Mouse (Mus musculus) G1E (cell line): ENCODE results near the gene Cdc14b. TPM values are rescaled to one million over a fixed set of nuclear protein-coding genes. Genes with fewer than 3 reads are reported as not detected.

Experiments used
- ATAC-seq: 2 replicates; pipeline ENCODE4 v1.8.0; 2016; ENCODE audit warnings: mild to moderate bottlenecking; ENCODE audit not compliant: insufficient number of reproducible peaks, poor library complexity, low FRiP score, severe bottlenecking; ENCODE audit errors: extremely low read depth
- DNase-seq: peaks from one replicate; pipeline ENCODE4 v3.0.0; 2012; ENCODE audit warnings: low spot score
- H3K27me3 ChIP-seq: 2 replicates; pipeline ENCODE4 v1.6.1; 2012; ENCODE audit warnings: mild to moderate bottlenecking, low read length, inconsistent platforms; ENCODE audit not compliant: insufficient read depth
- H3K36me3 ChIP-seq: replicated peaks from 2 replicates; pipeline ENCODE3; 2012; ENCODE audit warnings: mild to moderate bottlenecking, inconsistent platforms
- H3K4me1 ChIP-seq: 2 replicates; pipeline ENCODE4 v1.6.1; 2012; ENCODE audit warnings: low read depth, low read length, inconsistent platforms, mixed read lengths; ENCODE audit not compliant: insufficient read depth
- H3K4me3 ChIP-seq: 2 replicates; pipeline ENCODE4 v1.5.1; 2012; ENCODE audit warnings: low read depth, mild to moderate bottlenecking, inconsistent platforms, low read length, moderate library complexity, mixed read lengths
- H3K9me3 ChIP-seq: replicated peaks from 2 replicates; pipeline ENCODE4 v1.6.1; 2012; ENCODE audit warnings: inconsistent platforms
- CTCF ChIP-seq: IDR thresholded peaks from 2 replicates; pipeline ENCODE4 v1.5.1; 2012; ENCODE audit warnings: low read depth, low read length, inconsistent platforms, mixed read lengths
- GATA1 ChIP-seq: IDR thresholded peaks from 2 replicates; pipeline ENCODE4 v1.6.1; 2012; ENCODE audit warnings: borderline replicate concordance, low read length, inconsistent platforms, mixed read lengths
- GATA2 ChIP-seq: IDR thresholded peaks from 2 replicates; pipeline ENCODE4 v1.6.1; 2012; ENCODE audit warnings: low read depth, low read length, inconsistent platforms, borderline replicate concordance
- POLR2AphosphoS5 ChIP-seq: IDR thresholded peaks from 2 replicates; pipeline ENCODE4 v1.6.1; 2012; ENCODE audit warnings: low read depth, low read length, inconsistent platforms; ENCODE audit not compliant: insufficient replicate concordance
- TAL1 ChIP-seq: conservative IDR thresholded peaks from 2 replicates; pipeline ENCODE4 v1.6.1; 2012; ENCODE audit warnings: low read depth, low read length, inconsistent platforms, mixed read lengths
- polyA plus RNA-seq: library from polyadenylated mRNA; stranded (reverse); fragments of >175 nt; gene quantifications from 2 replicates; pipeline ENCODE4 v1.2.3, GENCODE M21; 2012
- total RNA-seq, 2 experiments: library from RNA; stranded (forward) in 1 of 2; stranded (reverse) in 1 of 2; fragments of 200-1000 nt in 1 of 2; fragments of >200 nt in 1 of 2; fragmentation: Nextera tagmentation in 1 of 2; gene quantifications; 2 replicates each; pipeline ENCODE4 v1.2.3; 2014 to 2017

The Cdc14b gene
- total and polyA plus RNA-seq, 3 experiments, result 0.13 to 4.1 (median 2.3) TPM

DNA sequence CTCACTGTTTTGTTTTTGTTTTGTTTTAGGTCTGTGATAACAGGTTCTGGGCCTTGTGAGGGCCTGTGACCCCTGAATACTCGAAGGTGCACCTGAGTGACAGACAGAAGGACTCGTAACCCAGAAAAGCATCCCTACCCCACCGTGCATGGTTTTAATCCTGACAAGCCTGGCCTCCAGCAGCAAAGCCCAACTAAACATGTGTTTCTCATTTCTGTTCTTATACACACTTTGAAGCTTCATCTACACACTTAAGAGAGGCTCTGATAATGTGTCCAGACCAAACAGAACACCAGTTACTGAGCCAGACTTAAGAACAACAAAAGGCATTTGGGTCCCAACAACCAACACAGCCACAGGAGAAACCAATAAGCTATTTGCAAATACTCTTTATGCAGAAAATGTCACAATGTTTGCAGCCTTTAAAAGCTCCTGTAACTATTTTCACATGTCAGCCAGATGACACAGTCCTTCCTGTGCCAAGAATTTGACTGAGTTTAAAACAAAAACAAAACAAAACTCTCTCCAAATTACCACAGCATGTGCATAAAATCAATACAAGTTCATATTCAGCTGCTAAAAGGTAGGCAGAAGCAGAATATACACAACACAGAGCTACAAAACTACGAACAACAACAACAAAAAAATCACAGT lies 39.9 kb downstream of the Cdc14b start:
- DNase-seq (no peak), ATAC-seq (no peak)
- Histone ChIP-seq H3K4me1 (peaks cover 8% of the 10 kb centered on the region), H3K9me3 (no peaks in the 10 kb centered on the region), H3K36me3 (no peaks in the 10 kb centered on the region), H3K27me3 (no peaks in the 10 kb centered on the region), H3K4me3 (no peak overlapping the region)
- no peak for TF ChIP-seq TAL1
- no peak for TF ChIP-seq CTCF
- no peak for TF ChIP-seq GATA2
- TF ChIP-seq POLR2AphosphoS5, result no peak
- no peak for TF ChIP-seq GATA1

DNA sequence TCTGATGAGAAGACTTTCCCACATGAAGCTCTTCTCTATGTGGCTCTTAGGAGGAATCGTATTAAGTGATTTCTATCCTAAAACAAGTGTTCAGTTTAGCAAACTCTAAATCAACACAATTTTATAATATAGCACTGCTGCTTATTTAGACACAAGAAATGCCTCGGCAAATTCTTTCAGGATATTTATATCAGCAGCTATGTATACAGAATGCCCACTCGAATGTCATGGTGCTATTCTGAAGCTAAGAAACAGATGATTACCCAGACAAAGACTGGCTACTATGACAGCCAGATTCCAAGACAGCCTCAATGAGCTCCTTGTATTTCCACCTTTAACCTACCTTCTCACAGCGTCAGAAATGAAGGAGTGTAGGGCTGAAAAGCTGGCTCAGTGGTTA lies 42.0 kb downstream of the Cdc14b start:
- peaks cover 8% of the 10 kb centered on the region for H3K4me1 ChIP-seq
- ATAC-seq (no peak), DNase-seq (no peak)
- no peak overlapping the region for H3K4me3 ChIP-seq
- TF ChIP-seq CTCF (no peak), GATA2 (no peak), GATA1 (no peak), POLR2AphosphoS5 (no peak), TAL1 (no peak)
- H3K9me3 ChIP-seq, result no peaks in the 10 kb centered on the region
- H3K36me3 ChIP-seq, result no peaks in the 10 kb centered on the region
- no peaks in the 10 kb centered on the region for H3K27me3 ChIP-seq

DNA sequence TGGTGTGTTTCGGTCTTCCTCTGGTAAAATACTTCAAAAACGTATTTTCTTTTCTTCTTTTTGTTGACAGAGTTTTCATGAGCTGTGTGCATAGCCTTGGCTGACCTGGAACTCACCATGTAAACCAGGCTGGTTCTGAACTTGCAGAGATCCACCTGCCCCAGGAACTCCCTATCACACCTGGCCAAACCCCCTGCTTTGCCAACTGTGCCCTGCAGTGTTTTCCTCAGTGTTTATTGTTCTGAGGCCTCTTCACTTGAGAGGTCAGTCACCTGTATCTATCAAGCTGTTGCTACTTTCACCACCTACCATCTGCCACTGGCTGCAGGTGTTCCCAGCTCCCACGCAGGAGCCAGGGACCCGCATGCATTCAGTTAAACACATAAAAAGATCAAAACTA lies 48.4 kb downstream of the Cdc14b start:
- no peaks in the 10 kb centered on the region for H3K4me1 ChIP-seq
- no peak overlapping the region for H3K4me3 ChIP-seq
- H3K36me3 ChIP-seq, result no peaks in the 10 kb centered on the region
- peaks cover 2% of the 10 kb centered on the region; the same call in 1 of the 2 replicates for H3K27me3 ChIP-seq
- no peak for ATAC-seq
- no peak for DNase-seq
- TF ChIP-seq CTCF (no peak), POLR2AphosphoS5 (no peak), GATA1 (no peak), TAL1 (no peak), GATA2 (no peak)
- H3K9me3 ChIP-seq, result no peaks in the 10 kb centered on the region

DNA sequence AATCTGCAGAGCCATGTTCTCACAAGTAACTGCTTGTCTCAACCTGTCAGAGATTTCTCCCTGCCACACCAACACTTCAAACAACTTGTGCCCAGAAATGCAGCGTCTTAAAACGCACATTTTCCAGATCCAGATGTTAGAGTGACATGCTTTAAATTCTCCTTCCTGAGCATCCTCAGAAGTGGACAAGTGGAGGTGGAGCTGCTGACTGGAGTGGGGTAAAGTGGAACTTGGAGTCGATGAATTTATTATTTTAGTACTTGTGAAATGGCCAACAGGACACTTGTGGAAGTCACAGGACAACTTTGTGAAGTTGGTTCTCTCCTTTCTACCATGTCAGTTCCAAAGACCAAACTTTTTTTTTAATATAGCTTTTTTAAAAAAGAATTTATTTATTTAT lies 49.4 kb downstream of the Cdc14b start:
- TF ChIP-seq TAL1 (no peak), CTCF (no peak), GATA2 (no peak), GATA1 (no peak), POLR2AphosphoS5 (no peak)
- DNase-seq (no peak), ATAC-seq (no peak)
- H3K4me1 ChIP-seq, result no peaks in the 10 kb centered on the region
- H3K27me3 ChIP-seq, result peaks cover 8% of the 10 kb centered on the region
- H3K36me3 ChIP-seq, result no peaks in the 10 kb centered on the region
- H3K4me3 ChIP-seq, result no peak overlapping the region
- no peaks in the 10 kb centered on the region for H3K9me3 ChIP-seq

DNA sequence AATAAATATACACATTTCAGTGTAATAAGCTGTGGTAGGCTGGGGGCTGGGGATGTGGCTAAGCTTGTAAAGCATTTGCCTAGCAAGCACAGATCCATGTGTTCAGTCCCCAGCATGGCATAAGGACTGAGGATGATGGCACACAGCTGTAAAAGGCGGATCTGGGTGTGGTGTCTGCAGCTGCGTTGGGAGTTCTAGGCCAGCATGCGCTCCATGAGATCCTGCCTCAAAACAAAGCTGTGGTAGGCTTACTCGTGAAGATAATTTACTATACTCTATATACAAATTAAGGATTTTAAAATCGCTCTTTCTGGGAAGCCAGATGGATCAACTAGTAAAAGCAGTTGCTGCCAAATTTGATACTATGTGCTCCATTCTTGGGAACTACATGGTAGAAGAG lies 60.2 kb downstream of the Cdc14b start:
- TF ChIP-seq GATA2 (no peak), GATA1 (no peak), TAL1 (no peak), CTCF (no peak), POLR2AphosphoS5 (no peak)
- ATAC-seq (no peak), DNase-seq (no peak)
- H3K27me3 ChIP-seq, result no peaks in the 10 kb centered on the region
- H3K4me1 ChIP-seq, result no peaks in the 10 kb centered on the region
- H3K4me3 ChIP-seq, result no peak overlapping the region
- no peaks in the 10 kb centered on the region for H3K9me3 ChIP-seq
- H3K36me3 ChIP-seq, result no peaks in the 10 kb centered on the region

DNA sequence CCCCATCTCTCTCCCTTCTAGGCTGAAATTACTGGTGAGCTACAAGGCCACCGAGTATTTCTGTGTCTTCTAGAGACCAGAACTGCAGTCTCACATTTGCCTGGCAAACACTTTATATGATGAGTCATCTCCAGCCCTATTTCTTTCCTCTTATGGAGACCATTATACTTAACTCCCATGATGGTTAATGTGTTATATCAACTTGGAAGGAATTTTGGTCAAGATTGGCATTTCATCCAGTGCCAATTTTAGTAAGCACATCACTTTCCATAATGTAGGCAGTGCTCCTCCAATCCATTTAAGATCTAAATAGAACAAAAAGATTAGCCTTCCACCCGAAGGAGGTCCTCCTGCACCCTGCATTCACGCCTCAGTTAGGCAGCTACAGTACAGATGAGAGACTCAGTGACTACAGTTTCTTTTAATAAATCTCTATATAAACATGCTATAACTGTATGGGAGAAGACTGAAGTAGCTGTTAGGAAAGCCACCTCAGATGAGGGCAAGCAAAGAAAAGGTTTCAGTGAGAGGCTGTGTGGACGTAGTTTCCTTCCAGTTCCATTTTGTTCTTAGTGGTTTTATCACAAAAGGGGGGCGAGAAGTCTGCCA lies 63.0 kb downstream of the Cdc14b start:
- Histone ChIP-seq H3K4me1 (no peaks in the 10 kb centered on the region), H3K27me3 (no peaks in the 10 kb centered on the region), H3K36me3 (no peaks in the 10 kb centered on the region), H3K4me3 (no peak overlapping the region), H3K9me3 (no peaks in the 10 kb centered on the region)
- DNase-seq, result no peak
- no peak for TF ChIP-seq POLR2AphosphoS5
- TF ChIP-seq GATA1, result no peak
- ATAC-seq, result no peak
